Mouse (Mus musculus) embryonic facial prominence, embryonic 10.5 days (tissue): ENCODE results near the gene Prss34. TPM values are rescaled to one million over a fixed set of nuclear protein-coding genes. Genes with fewer than 3 reads are reported as not detected.

Experiments used
- DNase-seq: peaks from one replicate; pipeline ENCODE4 v3.0.0-alpha.2; 2017; ENCODE audit warnings: low spot score
- H3K27ac ChIP-seq: fragments of 300-500 bp; sonication (generic); replicated peaks from 2 replicates; pipeline ENCODE4 v1.5.1; 2016; ENCODE audit warnings: mild to moderate bottlenecking
- H3K27me3 ChIP-seq: fragments of 300-500 bp; sonication (generic); replicated peaks from 2 replicates; pipeline ENCODE4 v1.6.1; 2016; ENCODE audit warnings: low read depth, mild to moderate bottlenecking; ENCODE audit not compliant: poor library complexity, severe bottlenecking
- H3K36me3 ChIP-seq: fragments of 300-500 bp; sonication (generic); replicated peaks from 2 replicates; pipeline ENCODE4 v1.6.1; 2016; ENCODE audit warnings: mild to moderate bottlenecking, moderate library complexity
- H3K4me1 ChIP-seq: fragments of 300-500 bp; sonication (generic); 2 replicates; pipeline ENCODE4 v1.6.1; 2016
- H3K4me3 ChIP-seq: fragments of 300-500 bp; sonication (generic); 2 replicates; pipeline ENCODE4 v1.5.1; 2016; ENCODE audit warnings: mild to moderate bottlenecking, moderate library complexity
- H3K9me3 ChIP-seq: fragments of 300-500 bp; sonication (generic); 2 replicates; pipeline ENCODE4 v1.6.1; 2016; ENCODE audit warnings: mild to moderate bottlenecking
- WGBS: fragments of 180-500 bp; shearing (Covaris S2); methylation state at CpG from one replicate; pipeline ENCODE4 v1.1.7; 2016; 5-methylcytosine and 5-hydroxymethylcytosine counted together
- polyA plus RNA-seq: library from polyadenylated mRNA; unstranded; fragments of >200 nt; fragmentation: Nextera tagmentation; extraction: Ambion mirVana; gene quantifications from 2 replicates; pipeline ENCODE4 v1.2.1, GENCODE M21; 2016

Gene Prss34
- polyA plus RNA-seq = not detected in 2 replicates

DNA sequence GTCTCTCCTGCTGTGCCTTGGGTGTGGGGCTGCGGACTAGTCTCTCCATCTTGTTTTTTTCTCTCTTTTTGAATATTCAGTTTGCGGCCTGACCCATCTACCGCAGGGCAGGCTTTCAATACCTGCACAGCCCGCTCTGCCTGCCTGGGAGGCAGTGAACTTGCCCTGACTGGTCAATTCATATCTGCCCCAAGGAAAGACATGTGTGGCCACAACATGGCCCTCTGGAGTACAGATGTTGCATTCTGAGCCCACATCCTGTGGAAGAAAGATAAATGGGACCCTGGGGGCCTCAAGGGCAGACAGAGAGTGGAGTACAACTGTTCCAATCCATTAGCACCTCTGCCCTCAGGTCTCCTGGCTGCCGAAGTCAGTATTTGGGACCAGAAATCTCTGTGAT is at the start of gene Prss34:
Gene Prss34 (plus strand): TSS at position 301 of the 400 bp plus-strand sequence.
- Histone ChIP-seq H3K4me1 (0 out of 2 replicates have a peak, but pooled peaks cover 6% of the 10 kb centered on the region), H3K27ac (no peak within 1 kb of the TSS), H3K36me3 (no peaks in the 10 kb centered on the region), H3K9me3 (no peaks in the 10 kb centered on the region), H3K27me3 (no peaks in the 10 kb centered on the region), H3K4me3 (no peak within 1 kb of the TSS)
- DNase-seq = no peak
- 87% methylated on average over 5 of the region's 5 CpGs for WGBS

DNA sequence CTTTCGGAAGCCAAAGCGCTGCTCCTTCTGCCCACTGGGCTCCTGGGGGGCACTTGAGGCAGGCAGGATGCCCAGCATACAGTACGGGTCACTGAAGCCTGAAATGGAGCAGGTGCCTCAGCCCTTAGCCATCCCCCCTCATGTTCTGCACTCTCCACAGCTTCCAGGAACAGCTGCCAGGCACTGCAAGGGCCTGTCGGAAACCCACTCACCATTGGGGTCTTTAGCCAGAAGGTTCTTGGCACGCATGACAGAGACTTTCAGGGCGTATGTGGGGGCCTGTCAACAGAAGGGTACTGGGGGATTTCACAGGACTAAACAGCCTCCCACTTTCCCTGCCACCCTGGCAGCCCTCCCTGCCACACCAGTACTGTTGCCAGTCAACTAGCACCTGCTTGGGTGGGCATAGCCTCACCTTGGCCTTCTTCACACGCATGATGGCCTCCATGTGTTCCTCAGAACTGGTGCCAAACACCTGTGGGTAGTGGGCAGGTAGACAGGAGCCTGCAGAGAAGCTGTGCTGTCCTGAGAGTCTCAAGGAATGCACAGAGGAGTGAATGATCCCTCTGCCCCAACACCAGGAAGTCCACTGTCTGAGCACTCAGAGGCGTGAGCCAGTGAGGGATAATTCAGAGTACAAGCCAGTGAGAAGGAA is 47.9 kb upstream of the Prss34 start:
- WGBS = 80% methylated on average over 8 of the region's 8 CpGs
- Histone ChIP-seq H3K4me3 (no peak overlapping the region), H3K27ac (no peak overlapping the region), H3K36me3 (peaks cover 11% of the 10 kb centered on the region), H3K9me3 (no peaks in the 10 kb centered on the region), H3K4me1 (peaks cover 25% of the 10 kb centered on the region), H3K27me3 (peaks cover 38% of the 10 kb centered on the region)
- no peak for DNase-seq

DNA sequence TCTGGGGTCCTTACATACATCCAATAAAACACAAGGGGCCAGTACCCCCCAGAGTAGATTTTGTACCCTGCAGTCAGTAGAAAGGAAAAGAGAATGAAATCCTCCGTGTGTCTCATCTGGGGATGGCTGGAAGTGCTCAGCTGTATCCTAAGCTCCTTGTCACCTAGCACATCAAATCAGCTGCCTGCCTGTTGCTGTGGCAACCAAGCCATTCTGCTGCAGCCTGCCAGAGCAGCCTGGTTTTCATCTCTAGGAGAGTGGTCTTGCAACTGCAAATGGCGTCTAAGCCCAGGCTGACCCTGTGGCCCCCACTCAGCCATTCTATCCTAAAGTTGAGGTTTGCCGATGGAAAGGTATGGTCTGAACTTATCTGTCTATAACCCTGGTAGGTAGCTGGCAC is 45.6 kb upstream of the Prss34 start:
- no peaks in the 10 kb centered on the region for H3K9me3 ChIP-seq
- H3K36me3 ChIP-seq = 0 out of 2 replicates have a peak, but pooled peaks cover 4% of the 10 kb centered on the region
- H3K4me1 ChIP-seq = peaks cover 38% of the 10 kb centered on the region
- WGBS = 46% methylated on average over 3 of the region's 3 CpGs
- no peak for DNase-seq
- H3K27ac ChIP-seq = no peak overlapping the region
- H3K4me3 ChIP-seq = no peak overlapping the region
- peaks cover 55% of the 10 kb centered on the region for H3K27me3 ChIP-seq

DNA sequence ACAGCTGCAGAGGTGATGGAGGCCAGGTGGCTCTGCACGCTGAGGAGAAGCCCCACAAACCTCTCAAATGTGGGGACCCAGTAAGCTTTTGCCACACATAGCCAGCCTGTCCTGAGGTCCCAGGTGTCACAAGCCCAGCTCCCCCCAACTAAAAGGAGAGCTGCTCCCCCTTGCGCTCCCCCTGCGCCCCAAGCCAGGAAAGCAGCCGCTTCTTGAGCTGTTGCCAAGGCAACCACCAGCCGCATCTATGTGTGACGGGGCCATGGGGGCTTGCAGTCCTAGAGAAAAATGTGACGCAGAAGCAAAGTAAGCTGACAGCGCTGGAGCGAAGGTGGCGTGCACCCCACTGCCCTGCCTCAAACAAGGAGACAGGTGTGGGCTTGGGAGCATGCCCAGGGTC is 44.4 kb upstream of the Prss34 start:
- no peaks in the 10 kb centered on the region for H3K9me3 ChIP-seq
- H3K27me3 ChIP-seq = peaks cover 55% of the 10 kb centered on the region
- no peak for DNase-seq
- H3K4me3 ChIP-seq = peak overlapping the region; percentile 23; the same call in 1 of the 2 replicates
- H3K36me3 ChIP-seq = peaks cover 15% of the 10 kb centered on the region
- H3K4me1 ChIP-seq = peaks cover 44% of the 10 kb centered on the region
- H3K27ac ChIP-seq = no peak overlapping the region
- 40% methylated on average over 10 of the region's 10 CpGs for WGBS

DNA sequence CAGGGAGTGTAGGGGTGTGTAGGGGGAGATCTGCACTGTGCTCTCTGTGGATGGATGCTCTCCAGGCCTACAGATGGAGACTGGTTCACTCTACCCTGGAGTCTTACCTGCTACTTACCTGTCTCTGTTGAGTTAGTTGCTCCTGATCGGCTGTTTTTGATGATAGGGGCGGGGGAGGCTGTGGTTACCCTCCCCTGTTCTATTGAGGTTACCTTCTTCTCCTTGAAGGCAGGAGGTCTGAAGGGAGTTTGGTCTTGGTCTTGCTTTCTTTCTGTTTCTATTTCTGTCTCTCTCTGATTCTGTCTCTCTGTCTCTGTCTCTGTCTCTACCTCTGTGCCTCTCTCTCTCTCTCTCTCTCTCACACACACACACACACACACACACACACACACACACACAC is 43.1 kb upstream of the Prss34 start:
- no peak for DNase-seq
- peaks cover 55% of the 10 kb centered on the region for H3K27me3 ChIP-seq
- no peaks in the 10 kb centered on the region for H3K9me3 ChIP-seq
- peak overlapping the region; percentile 57; the same call in 1 of the 2 replicates for H3K4me3 ChIP-seq
- WGBS = 54% methylated on average over 2 of the region's 2 CpGs
- peaks cover 44% of the 10 kb centered on the region for H3K4me1 ChIP-seq
- H3K27ac ChIP-seq = no peak overlapping the region
- peaks cover 28% of the 10 kb centered on the region for H3K36me3 ChIP-seq

DNA sequence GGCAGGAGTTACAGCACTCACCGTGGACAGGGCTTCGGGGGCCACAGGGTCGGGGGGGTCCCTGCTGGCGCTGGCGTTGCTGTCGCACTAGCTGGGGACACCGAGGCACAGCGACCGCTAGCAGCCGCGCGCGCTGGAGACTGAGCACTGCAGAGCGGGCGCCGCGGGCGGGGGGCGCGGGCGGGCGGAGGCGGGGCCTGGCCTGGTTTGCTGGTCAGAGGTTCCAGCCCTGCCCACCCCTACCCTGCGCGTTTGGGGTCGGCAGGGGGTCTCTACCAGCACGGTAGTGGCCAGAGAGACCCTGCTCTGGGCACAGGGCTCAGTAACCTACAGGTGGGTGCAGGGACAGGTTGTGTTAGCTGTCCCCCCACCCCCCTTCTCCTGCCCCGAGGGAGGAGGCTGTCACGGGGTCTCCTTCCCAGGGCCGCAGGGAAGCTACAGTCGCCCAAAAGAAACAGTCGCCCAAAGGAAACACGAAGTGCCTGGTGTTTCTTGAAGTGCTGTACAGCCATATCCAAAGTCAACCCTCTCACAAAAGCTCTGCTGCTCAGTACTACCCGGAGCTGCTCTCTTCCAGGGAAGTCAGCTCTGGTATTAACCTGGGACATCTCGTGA is 41.9 kb upstream of the Prss34 start, which contains the start of gene Baiap3:
Gene Baiap3 (minus strand): TSS at position 225 of the 615 bp plus-strand sequence.
- Histone ChIP-seq H3K9me3 (no peaks in the 10 kb centered on the region), H3K4me1 (peaks cover 44% of the 10 kb centered on the region), H3K27me3 (peaks cover 55% of the 10 kb centered on the region), H3K27ac (peak within 1 kb of the TSS; percentile 48; the same call in 1 of the 2 replicates), H3K36me3 (peaks cover 34% of the 10 kb centered on the region), H3K4me3 (peak within 1 kb of the TSS; percentile 57)
- WGBS = 5% methylated on average over 35 of the region's 35 CpGs
- DNase-seq = peak; percentile 65

DNA sequence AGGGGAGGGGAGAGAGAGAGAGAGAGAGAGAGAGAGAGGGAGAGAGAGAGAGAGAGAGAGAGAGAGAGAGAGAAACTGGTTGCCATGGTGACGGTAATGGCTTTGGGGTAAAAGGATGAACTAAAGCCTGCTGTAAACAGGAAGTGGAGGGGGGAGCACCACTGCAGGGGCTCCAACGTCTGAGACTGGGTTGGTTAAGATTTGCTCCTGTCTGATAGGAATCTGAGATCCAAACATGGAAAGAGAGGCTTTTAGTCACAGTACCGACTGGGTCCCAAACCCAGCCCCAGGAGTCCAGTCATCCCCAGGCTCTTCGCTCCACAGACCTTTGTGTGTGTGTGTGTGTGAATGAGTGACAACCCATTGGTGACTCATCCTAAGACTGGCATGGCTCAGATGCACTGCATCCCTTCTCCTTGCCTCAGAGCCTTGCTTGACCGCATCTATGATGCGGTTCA is 40.4 kb upstream of the Prss34 start:
- 59% methylated on average over 6 of the region's 6 CpGs for WGBS
- DNase-seq = no peak
- no peak overlapping the region for H3K27ac ChIP-seq
- peaks cover 38% of the 10 kb centered on the region for H3K4me1 ChIP-seq
- no peak overlapping the region for H3K4me3 ChIP-seq
- H3K27me3 ChIP-seq = peaks cover 42% of the 10 kb centered on the region
- H3K9me3 ChIP-seq = no peaks in the 10 kb centered on the region
- H3K36me3 ChIP-seq = peaks cover 41% of the 10 kb centered on the region

DNA sequence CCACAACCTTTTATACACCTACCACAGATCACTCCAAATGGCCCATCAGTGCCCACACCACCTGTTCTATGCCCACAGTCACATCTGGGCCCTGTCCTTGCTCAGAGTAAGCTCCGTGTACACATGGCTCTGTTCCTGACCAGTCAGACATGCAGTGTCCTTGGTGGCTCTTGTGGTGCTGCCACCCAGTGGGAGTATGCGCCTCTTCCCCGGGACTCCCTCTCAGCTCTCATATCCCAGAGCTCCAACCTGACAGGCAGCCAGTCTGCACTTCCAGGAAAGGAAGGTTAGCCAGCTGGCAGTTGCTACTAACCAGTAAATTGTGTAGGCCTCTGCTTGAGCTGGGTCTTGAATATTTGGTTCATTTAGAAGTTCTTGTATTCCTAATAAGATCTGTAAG is 33.7 kb upstream of the Prss34 start:
- Histone ChIP-seq H3K4me1 (peaks cover 2% of the 10 kb centered on the region; the same call in 1 of the 2 replicates), H3K36me3 (peaks cover 85% of the 10 kb centered on the region), H3K9me3 (no peaks in the 10 kb centered on the region), H3K27ac (no peak overlapping the region), H3K4me3 (no peak overlapping the region), H3K27me3 (no peaks in the 10 kb centered on the region)
- no peak for DNase-seq
- 83% methylated on average over 3 of the region's 3 CpGs for WGBS

DNA sequence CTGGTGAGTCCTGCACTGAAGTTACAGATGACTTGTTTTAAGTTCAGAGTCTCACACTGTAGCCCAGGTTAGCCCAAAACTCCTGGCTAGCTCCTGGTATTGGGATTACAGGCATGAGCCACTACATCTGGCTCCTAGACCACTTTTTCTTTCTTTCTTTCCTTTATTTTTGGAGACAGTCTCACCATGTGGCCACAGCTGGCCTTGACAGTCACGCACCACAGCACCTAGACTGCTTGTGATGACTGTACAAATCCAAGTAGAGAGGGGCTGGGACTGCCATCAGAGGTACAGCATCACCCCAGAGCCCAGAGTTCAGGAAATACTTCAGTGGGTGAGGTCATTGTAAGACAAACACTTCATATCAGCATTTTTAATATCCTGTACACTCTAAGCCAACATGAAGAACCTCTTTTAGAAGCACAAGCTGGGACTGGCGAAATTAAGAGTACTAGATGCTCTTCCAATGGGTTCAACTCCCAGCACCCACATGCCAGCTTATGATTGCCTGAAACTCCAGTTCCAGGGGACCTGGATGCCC is 27.3 kb upstream of the Prss34 start:
- Histone ChIP-seq H3K4me1 (peaks cover 38% of the 10 kb centered on the region), H3K27ac (no peak overlapping the region), H3K27me3 (no peaks in the 10 kb centered on the region), H3K4me3 (peak overlapping the region; percentile 92), H3K36me3 (peaks cover 62% of the 10 kb centered on the region), H3K9me3 (no peaks in the 10 kb centered on the region)
- DNase-seq = no peak
- WGBS = 89% methylated on average over 2 of the region's 2 CpGs

DNA sequence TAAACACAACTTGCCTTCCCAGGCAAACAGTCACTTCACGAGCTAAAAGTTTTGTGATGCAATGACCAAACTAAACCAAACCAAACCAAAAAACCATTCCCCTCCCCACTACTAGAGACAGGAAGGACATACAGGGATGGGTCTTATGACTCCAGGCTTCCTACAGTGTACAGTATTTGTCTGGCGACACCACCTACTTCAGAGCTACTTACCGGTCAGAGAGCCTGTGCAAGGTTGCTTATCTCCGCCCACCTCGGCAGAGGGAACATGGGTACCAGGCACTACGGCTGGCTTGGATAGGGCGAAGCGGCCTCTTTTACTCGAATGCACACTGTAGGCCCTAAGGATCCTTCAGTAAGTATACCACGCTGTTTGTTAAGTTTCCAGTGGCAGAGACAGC is 25.9 kb upstream of the Prss34 start:
- H3K27ac ChIP-seq = peak overlapping the region; percentile 99
- WGBS = 2% methylated on average over 10 of the region's 10 CpGs
- no peak for DNase-seq

DNA sequence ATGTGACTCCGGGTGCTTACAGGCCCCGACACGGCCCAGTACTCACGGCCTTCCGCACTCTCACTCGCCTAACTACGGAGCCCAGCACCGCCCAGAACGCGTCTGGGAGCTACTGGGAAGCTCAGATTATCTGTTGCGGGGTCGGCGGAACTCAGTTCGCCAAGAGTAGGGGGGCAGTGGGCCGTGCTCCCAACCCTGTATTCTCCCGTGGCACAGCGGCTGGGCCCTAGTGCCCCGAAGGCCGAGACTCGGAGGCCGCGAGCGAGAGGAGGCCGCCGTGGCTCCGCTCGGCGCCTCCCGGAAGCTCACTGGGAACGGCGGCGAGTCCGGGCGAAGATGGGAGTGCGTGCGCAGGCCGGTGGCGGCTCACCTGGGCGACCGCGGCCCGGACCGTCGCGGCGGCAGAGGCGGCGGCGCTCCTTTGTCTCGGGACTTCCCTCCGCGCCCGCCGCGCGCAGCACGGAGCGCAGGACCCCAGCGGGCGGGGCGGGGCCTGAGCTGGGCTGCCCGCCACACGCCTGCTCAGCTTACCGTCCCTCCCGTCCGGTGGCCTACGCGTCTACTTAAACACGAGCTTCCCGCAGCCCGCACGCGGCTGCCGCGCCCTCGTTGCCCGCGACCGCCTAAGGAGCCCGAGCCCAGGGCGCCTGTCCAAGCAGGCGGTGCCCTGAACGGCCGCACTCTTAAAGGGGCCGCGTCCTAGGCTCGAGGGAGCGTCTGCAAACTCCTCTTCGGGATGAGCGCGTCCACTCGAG is 25.1 kb upstream of the Prss34 start:
- Histone ChIP-seq H3K9me3 (no peaks in the 10 kb centered on the region), H3K4me1 (peaks cover 38% of the 10 kb centered on the region), H3K27me3 (no peaks in the 10 kb centered on the region), H3K4me3 (peak overlapping the region; percentile 92), H3K36me3 (peaks cover 40% of the 10 kb centered on the region), H3K27ac (peak overlapping the region; percentile 99)
- under 1% methylated on average over 92 of the region's 92 CpGs for WGBS
- DNase-seq = peak; percentile 89

More for the DNA sequence above, 25.9 kb upstream of the Prss34 start:
- Histone ChIP-seq H3K4me1 (peaks cover 38% of the 10 kb centered on the region), H3K9me3 (no peaks in the 10 kb centered on the region), H3K27me3 (no peaks in the 10 kb centered on the region), H3K36me3 (peaks cover 48% of the 10 kb centered on the region), H3K4me3 (peak overlapping the region; percentile 92)
